Mouse (Mus musculus): ENCODE results near the gene Pxt1. TPM values are rescaled to one million over a fixed set of nuclear protein-coding genes. Genes with fewer than 3 reads are reported as not detected.

The Pxt1 gene
- polyA plus RNA-seq, 1 experiment: 199 TPM

- Histone ChIP-seq H3K4me3 (ENCODE audit: control insufficient read depth, low read depth, low read length) (no peak overlapping the region), H3K27ac (ENCODE audit: control insufficient read depth, insufficient read depth, low read depth, low read length) (no peak overlapping the region), H3K4me1 (ENCODE audit: control insufficient read depth, insufficient read depth, low read length) (peaks cover 5% of the 10 kb centered on the region), H3K36me3 (ENCODE audit: control insufficient read depth, insufficient read depth, low read length) (no peaks in the 10 kb centered on the region), H3K27me3 (ENCODE audit: control insufficient read depth, insufficient read depth, low read length) (no peaks in the 10 kb centered on the region)
- TF ChIP-seq CTCF (IDR thresholded peaks at IDR 0.05; ENCODE audit: control insufficient read depth, insufficient read depth, insufficient replicate concordance, low read depth, low read length) (peak; percentile 55; the same call in 1 of the 2 replicates), POLR2A (IDR thresholded peaks at IDR 0.05; ENCODE audit: control insufficient read depth, low read depth, low read length) (no peak)
Measured at GRCm38 (mm10) chr17:28947011-28947939, 3.6 kb upstream of the Pxt1 start.

- TF ChIP-seq CTCF (IDR thresholded peaks at IDR 0.05; ENCODE audit: control insufficient read depth, insufficient read depth, insufficient replicate concordance, low read depth, low read length) (no peak), POLR2A (IDR thresholded peaks at IDR 0.05; ENCODE audit: control insufficient read depth, low read depth, low read length) (no peak)
- Histone ChIP-seq H3K27me3 (ENCODE audit: control insufficient read depth, insufficient read depth, low read length) (no peaks in the 10 kb centered on the region), H3K27ac (ENCODE audit: control insufficient read depth, insufficient read depth, low read depth, low read length) (no peak overlapping the region), H3K36me3 (ENCODE audit: control insufficient read depth, insufficient read depth, low read length) (no peaks in the 10 kb centered on the region), H3K4me1 (ENCODE audit: control insufficient read depth, insufficient read depth, low read length) (peaks cover 17% of the 10 kb centered on the region), H3K4me3 (ENCODE audit: control insufficient read depth, low read depth, low read length) (no peak overlapping the region)
Measured at GRCm38 (mm10) chr17:28944481-28944880, 841 bp upstream of the Pxt1 start.

DNA sequence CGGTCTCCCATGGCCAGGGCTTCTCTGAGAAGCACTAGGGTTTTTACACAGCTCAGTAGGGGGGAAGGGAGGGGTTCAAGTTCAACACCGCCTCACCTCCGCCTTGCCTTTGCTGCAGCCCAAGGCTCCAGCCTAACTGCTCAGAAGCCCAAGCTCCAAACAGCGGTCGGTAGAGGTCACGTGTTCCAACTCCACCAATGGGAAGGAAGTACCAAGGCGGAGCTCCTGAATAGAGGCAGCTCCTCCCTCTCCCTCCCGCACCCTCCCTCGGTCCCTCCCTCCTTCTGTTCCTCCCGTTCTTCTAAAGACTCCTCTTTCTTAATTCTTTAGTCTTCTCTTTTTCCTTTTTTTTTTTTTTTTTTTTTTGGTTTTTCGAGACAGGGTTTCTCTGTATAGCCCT, 1.5 kb downstream of the Pxt1 start:
- peak overlapping the region; percentile 73 for H3K4me3 ChIP-seq (ENCODE audit: control insufficient read depth, low read depth, low read length)
- peak overlapping the region; percentile 70 for H3K27ac ChIP-seq (ENCODE audit: control insufficient read depth, insufficient read depth, low read depth, low read length)
- peak; percentile 90 for TF ChIP-seq POLR2A (IDR thresholded peaks at IDR 0.05; ENCODE audit: control insufficient read depth, low read depth, low read length)
- no peak for TF ChIP-seq CTCF (IDR thresholded peaks at IDR 0.05; ENCODE audit: control insufficient read depth, insufficient read depth, insufficient replicate concordance, low read depth, low read length)
- no peaks in the 10 kb centered on the region for H3K27me3 ChIP-seq (ENCODE audit: control insufficient read depth, insufficient read depth, low read length)
- H3K4me1 ChIP-seq (ENCODE audit: control insufficient read depth, insufficient read depth, low read length): peaks cover 17% of the 10 kb centered on the region
- H3K36me3 ChIP-seq (ENCODE audit: control insufficient read depth, insufficient read depth, low read length): no peaks in the 10 kb centered on the region

GRCm38 (mm10) chr17:28940776-28941555, 2.7 kb downstream of the Pxt1 start:
- H3K4me3 ChIP-seq (ENCODE audit: control insufficient read depth, low read depth, low read length): peak overlapping the region; percentile 73
- peaks cover 14% of the 10 kb centered on the region for H3K4me1 ChIP-seq (ENCODE audit: control insufficient read depth, insufficient read depth, low read length)
- no peaks in the 10 kb centered on the region for H3K27me3 ChIP-seq (ENCODE audit: control insufficient read depth, insufficient read depth, low read length)
- TF ChIP-seq CTCF (IDR thresholded peaks at IDR 0.05; ENCODE audit: control insufficient read depth, insufficient read depth, insufficient replicate concordance, low read depth, low read length): no peak
- TF ChIP-seq POLR2A (IDR thresholded peaks at IDR 0.05; ENCODE audit: control insufficient read depth, low read depth, low read length): no peak
- no peak overlapping the region for H3K27ac ChIP-seq (ENCODE audit: control insufficient read depth, insufficient read depth, low read depth, low read length)
- H3K36me3 ChIP-seq (ENCODE audit: control insufficient read depth, insufficient read depth, low read length): no peaks in the 10 kb centered on the region

- H3K36me3 ChIP-seq (ENCODE audit: control insufficient read depth, insufficient read depth, low read length): no peaks in the 10 kb centered on the region
- H3K27ac ChIP-seq (ENCODE audit: control insufficient read depth, insufficient read depth, low read depth, low read length): no peak overlapping the region
- no peaks in the 10 kb centered on the region for H3K27me3 ChIP-seq (ENCODE audit: control insufficient read depth, insufficient read depth, low read length)
- TF ChIP-seq POLR2A (IDR thresholded peaks at IDR 0.05; ENCODE audit: control insufficient read depth, low read depth, low read length): no peak
- TF ChIP-seq CTCF (IDR thresholded peaks at IDR 0.05; ENCODE audit: control insufficient read depth, insufficient read depth, insufficient replicate concordance, low read depth, low read length): peak; percentile 90
- peaks cover 14% of the 10 kb centered on the region for H3K4me1 ChIP-seq (ENCODE audit: control insufficient read depth, insufficient read depth, low read length)
- H3K4me3 ChIP-seq (ENCODE audit: control insufficient read depth, low read depth, low read length): no peak overlapping the region
Measured at GRCm38 (mm10) chr17:28936622-28937345, 6.9 kb downstream of the Pxt1 start.

DNA sequence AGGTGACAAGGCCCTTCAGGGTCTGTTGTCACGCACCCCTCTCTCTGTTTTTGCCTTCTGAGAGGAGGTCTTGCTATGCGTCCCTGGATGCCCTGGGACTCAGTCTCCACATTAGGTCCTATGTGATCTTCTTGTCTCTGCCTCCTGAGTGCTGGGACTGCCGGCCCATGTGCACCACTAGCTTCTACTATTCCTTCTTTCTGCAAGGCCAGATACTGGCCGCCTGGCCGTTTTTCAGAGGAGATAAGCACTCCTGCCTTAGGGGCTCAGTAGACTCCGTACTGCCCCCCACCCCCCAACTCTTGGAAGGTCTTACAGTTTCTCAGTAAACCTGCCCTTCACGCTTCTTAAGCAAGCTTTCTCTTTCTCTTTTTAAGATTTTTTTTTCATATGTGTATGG, 7.5 kb downstream of the Pxt1 start:
- H3K27me3 ChIP-seq (ENCODE audit: control insufficient read depth, insufficient read depth, low read length): no peaks in the 10 kb centered on the region
- no peaks in the 10 kb centered on the region for H3K36me3 ChIP-seq (ENCODE audit: control insufficient read depth, insufficient read depth, low read length)
- TF ChIP-seq CTCF (IDR thresholded peaks at IDR 0.05; ENCODE audit: control insufficient read depth, insufficient read depth, insufficient replicate concordance, low read depth, low read length): no peak
- TF ChIP-seq POLR2A (IDR thresholded peaks at IDR 0.05; ENCODE audit: control insufficient read depth, low read depth, low read length): no peak
- peaks cover 7% of the 10 kb centered on the region for H3K4me1 ChIP-seq (ENCODE audit: control insufficient read depth, insufficient read depth, low read length)
- H3K4me3 ChIP-seq (ENCODE audit: control insufficient read depth, low read depth, low read length): no peak overlapping the region
- H3K27ac ChIP-seq (ENCODE audit: control insufficient read depth, insufficient read depth, low read depth, low read length): no peak overlapping the region
